Mouse (Mus musculus): ENCODE data around the gene Opalin. TPM values are rescaled to one million over a fixed set of nuclear protein-coding genes. Genes with fewer than 3 reads are reported as not detected.

The Opalin gene
- polyA plus RNA-seq, 1 experiment from 2014 or later = not detected

- Histone ChIP-seq H3K4me2 (no peak overlapping the region), H3K4me3 (replicated peaks) (no peak overlapping the region), H3K27ac (no peak overlapping the region), H3K27me3 (peaks cover 33% of the 10 kb centered on the region), H3K4me1 (replicated peaks) (0 out of 2 replicates have a peak, but pooled peaks cover 3% of the 10 kb centered on the region), H3K9ac (replicated peaks) (no peak overlapping the region), H3K36me3 (no peaks in the 10 kb centered on the region), H3K9me3 (no peaks in the 10 kb centered on the region)
- no peak for ATAC-seq (ENCODE audit: insufficient number of reproducible peaks, insufficient read depth, low FRiP score, low TSS enrichment, low read depth)
- 28% methylated on average over 9 of the region's 9 CpGs for WGBS
Observed at GRCm38 (mm10) chr19:41014003-41014402, 62.9 kb downstream of the Opalin start.

- no peak overlapping the region for H3K27ac ChIP-seq
- no peak overlapping the region for H3K4me2 ChIP-seq
- H3K27me3 ChIP-seq = peaks cover 33% of the 10 kb centered on the region
- WGBS = 7% methylated on average over 5 of the region's 5 CpGs
- H3K4me3 ChIP-seq (replicated peaks) = no peak overlapping the region
- no peaks in the 10 kb centered on the region for H3K36me3 ChIP-seq
- no peak for ATAC-seq (ENCODE audit: insufficient number of reproducible peaks, insufficient read depth, low FRiP score, low TSS enrichment, low read depth)
- 0 out of 2 replicates have a peak, but pooled peaks cover 3% of the 10 kb centered on the region for H3K4me1 ChIP-seq (replicated peaks)
- no peak overlapping the region for H3K9ac ChIP-seq (replicated peaks)
- no peaks in the 10 kb centered on the region for H3K9me3 ChIP-seq
Observed at GRCm38 (mm10) chr19:41013591-41013990, 63.3 kb downstream of the Opalin start.

Other genes starting within 250 kb of the Opalin start
- gene Ccnj, start 245.8 kb downstream of the Opalin start, polyA plus RNA-seq (2016; fragmentation: Nextera tagmentation; extraction: Ambion mirVana) = 25.8 and 30.0 TPM in 2 replicates
- gene Zfp518a, start 182.4 kb downstream of the Opalin start, polyA plus RNA-seq (2016; fragmentation: Nextera tagmentation; extraction: Ambion mirVana) = 13.2 and 16.4 TPM in 2 replicates
- gene Blnk, start 82.6 kb downstream of the Opalin start, polyA plus RNA-seq (2016; fragmentation: Nextera tagmentation; extraction: Ambion mirVana) = 0.59 and 1.2 TPM in 2 replicates
- gene Dntt, start 47.8 kb downstream of the Opalin start, polyA plus RNA-seq (2016; fragmentation: Nextera tagmentation; extraction: Ambion mirVana) = not detected in 2 replicates
- gene Tll2, start 129.7 kb upstream of the Opalin start, polyA plus RNA-seq (2016; fragmentation: Nextera tagmentation; extraction: Ambion mirVana) = 0.28 and 0.36 TPM in 2 replicates
- gene Tm9sf3, start 186.9 kb upstream of the Opalin start, polyA plus RNA-seq (2016; fragmentation: Nextera tagmentation; extraction: Ambion mirVana) = 141 and 158 TPM in 2 replicates